Mouse (Mus musculus) heart, embryonic 10.5 days (tissue): Measurements from ENCODE around the gene Olfr1474. TPM values are rescaled to one million over a fixed set of nuclear protein-coding genes. Genes with fewer than 3 reads are reported as not detected.
"Not testable (repeated sequence)": the region's sequence is repeated elsewhere in the genome, so short reads cannot be mapped to it uniquely, and the experiment has no call there.

Experiments
- DNase-seq: peaks from one replicate; pipeline ENCODE4 v3.0.0-alpha.2; 2017; ENCODE audit warnings: low spot score
- H3K27ac ChIP-seq: fragments of 300-500 bp; sonication (generic); 2 replicates; pipeline ENCODE4 v1.5.1; 2016; ENCODE audit warnings: mild to moderate bottlenecking
- H3K27me3 ChIP-seq: fragments of 300-500 bp; sonication (generic); 2 replicates; pipeline ENCODE4 v1.6.1; 2016; ENCODE audit warnings: mild to moderate bottlenecking; ENCODE audit not compliant: poor library complexity, insufficient read depth, severe bottlenecking
- H3K36me3 ChIP-seq: fragments of 300-500 bp; sonication (generic); 2 replicates; pipeline ENCODE4 v1.6.1; 2016; ENCODE audit warnings: mild to moderate bottlenecking, moderate library complexity
- H3K4me1 ChIP-seq: fragments of 300-500 bp; sonication (generic); 2 replicates; pipeline ENCODE4 v1.6.1; 2016; ENCODE audit warnings: mild to moderate bottlenecking
- H3K4me3 ChIP-seq: fragments of 300-500 bp; sonication (generic); 2 replicates; pipeline ENCODE4 v1.5.1; 2016; ENCODE audit warnings: mild to moderate bottlenecking, moderate library complexity
- H3K9me3 ChIP-seq: fragments of 300-500 bp; sonication (generic); 2 replicates; pipeline ENCODE4 v1.6.1; 2016; ENCODE audit warnings: mild to moderate bottlenecking, moderate library complexity
- WGBS: fragments of 180-500 bp; shearing (Covaris S2); methylation state at CpG from one replicate; pipeline ENCODE4 v1.1.7; 2016; 5-methylcytosine and 5-hydroxymethylcytosine counted together
- polyA plus RNA-seq: library from polyadenylated mRNA; unstranded; fragments of >200 nt; fragmentation: Nextera tagmentation; extraction: Ambion mirVana; gene quantifications from 2 replicates; pipeline ENCODE4 v1.2.1, GENCODE M21; 2016

The Olfr1474 gene
- not detected in 2 replicates for polyA plus RNA-seq

- H3K4me3 ChIP-seq, DNase-seq, H3K36me3 ChIP-seq, H3K4me1 ChIP-seq, H3K27me3 ChIP-seq, H3K27ac ChIP-seq, H3K9me3 ChIP-seq: not testable (repeated sequence)
- WGBS, result 74% methylated on average over 4 of the region's 4 CpGs
Measured at GRCm38 (mm10) chr19:13469265-13469664, at the start of gene Olfr1474. Gene Olfr1474 (plus strand): TSS chr19:13469565.

- DNase-seq, H3K27ac ChIP-seq, H3K27me3 ChIP-seq, H3K9me3 ChIP-seq, H3K4me3 ChIP-seq, H3K36me3 ChIP-seq, H3K4me1 ChIP-seq: not testable (repeated sequence)
- 75% methylated on average over 2 of the region's 2 CpGs for WGBS
Measured at GRCm38 (mm10) chr19:13443109-13443508, 26.3 kb upstream of the Olfr1474 start, which contains the start of gene Olfr1471. Gene Olfr1471 (plus strand): TSS chr19:13443409.

GRCm38 (mm10) chr19:13455986-13456385 is 13.4 kb upstream of the Olfr1474 start, which contains the start of gene Olfr1472:
Gene Olfr1472 (minus strand): TSS chr19:13456086.
- no peak for DNase-seq
- WGBS, result 73% methylated on average over 1 of the region's 1 CpGs
- H3K4me1 ChIP-seq, result no peaks in the 10 kb centered on the region
- peaks cover 3% of the 10 kb centered on the region; the same call in 1 of the 2 replicates for H3K9me3 ChIP-seq
- H3K27me3 ChIP-seq, result no peaks in the 10 kb centered on the region
- no peak within 1 kb of the TSS for H3K27ac ChIP-seq
- no peak within 1 kb of the TSS for H3K4me3 ChIP-seq
- no peaks in the 10 kb centered on the region for H3K36me3 ChIP-seq

GRCm38 (mm10) chr19:13480096-13480495 is 10.7 kb downstream of the Olfr1474 start, which contains the start of gene Olfr1475:
Gene Olfr1475 (minus strand): TSS chr19:13480196.
- Histone ChIP-seq H3K4me1 (no peaks in the 10 kb centered on the region), H3K27ac (no peak within 1 kb of the TSS), H3K4me3 (no peak within 1 kb of the TSS)

GRCm38 (mm10) chr19:13500246-13500645 is 30.9 kb downstream of the Olfr1474 start, which contains the start of gene Olfr1477:
Gene Olfr1477 (plus strand): TSS chr19:13500546.
- Histone ChIP-seq H3K9me3 (peaks cover 5% of the 10 kb centered on the region), H3K4me1 (no peaks in the 10 kb centered on the region), H3K36me3 (no peaks in the 10 kb centered on the region), H3K4me3 (no peak within 1 kb of the TSS), H3K27ac (no peak within 1 kb of the TSS), H3K27me3 (no peaks in the 10 kb centered on the region)
- WGBS, result 68% methylated on average over 3 of the region's 3 CpGs
- no peak for DNase-seq

More at GRCm38 (mm10) chr19:13480096-13480495, 10.7 kb downstream of the Olfr1474 start, which contains the start of gene Olfr1475:
- Histone ChIP-seq H3K9me3 (no peaks in the 10 kb centered on the region), H3K27me3 (no peaks in the 10 kb centered on the region), H3K36me3 (no peaks in the 10 kb centered on the region)
- no peak for DNase-seq

Other genes starting within 250 kb of the Olfr1474 start
- not detected in 2 replicates for gene Olfr1463, start 238.2 kb upstream of the Olfr1474 start, polyA plus RNA-seq
- not detected in 2 replicates for gene Olfr1465, start 154.0 kb upstream of the Olfr1474 start, polyA plus RNA-seq
- not detected in 2 replicates for gene Olfr1466, start 130.7 kb upstream of the Olfr1474 start, polyA plus RNA-seq
- not detected in 2 replicates for gene Olfr1467, start 107.3 kb upstream of the Olfr1474 start, polyA plus RNA-seq
- gene Olfr1469, start 61.7 kb upstream of the Olfr1474 start, polyA plus RNA-seq, result not detected in 2 replicates
- not detected in 2 replicates for gene Olfr1471, start 26.2 kb upstream of the Olfr1474 start, polyA plus RNA-seq
- gene Olfr1472, start 13.5 kb upstream of the Olfr1474 start, polyA plus RNA-seq, result not detected in 2 replicates
- gene Olfr1475, start 10.6 kb downstream of the Olfr1474 start, polyA plus RNA-seq, result not detected in 2 replicates
- gene Olfr1477, start 31.0 kb downstream of the Olfr1474 start, polyA plus RNA-seq, result not detected in 2 replicates
- not detected in 2 replicates for gene Olfr1480, start 58.3 kb downstream of the Olfr1474 start, polyA plus RNA-seq
- gene Olfr1484, start 113.9 kb downstream of the Olfr1474 start, polyA plus RNA-seq, result not detected in 2 replicates
- not detected in 2 replicates for gene Olfr1487, start 147.8 kb downstream of the Olfr1474 start, polyA plus RNA-seq
- gene Olfr1489, start 162.1 kb downstream of the Olfr1474 start, polyA plus RNA-seq, result not detected in 2 replicates
- gene Olfr1490, start 181.5 kb downstream of the Olfr1474 start, polyA plus RNA-seq, result not detected in 2 replicates
- not detected in 2 replicates for gene Olfr1491, start 227.7 kb downstream of the Olfr1474 start, polyA plus RNA-seq